Mouse (Mus musculus) intestine, embryonic 16.5 days (tissue): ENCODE measurements at regions not wholly inside any gene's neighbourhood (a gene's known extent, or its start where the extent isn't known, plus 50 kb on each side); places are given as distances from the start of the nearest gene placed in this dataset.

Experiments used
- ATAC-seq: fragments of 200-750 bp; cut with Nextera tagmentation; 2 replicates; pipeline ENCODE4 v1.8.0; 2017; ENCODE audit warnings: moderate TSS enrichment, moderate library complexity
- H3K27ac ChIP-seq: fragments of 300-500 bp; sonication (generic); 2 replicates; pipeline ENCODE4 v1.5.1; 2014; ENCODE audit warnings: mild to moderate bottlenecking, low read length
- H3K27me3 ChIP-seq: fragments of 300-500 bp; sonication (generic); replicated peaks from 2 replicates; pipeline ENCODE4 v1.6.1; 2014; ENCODE audit warnings: low read length, control low read depth, mixed read lengths; ENCODE audit not compliant: control insufficient read depth, insufficient read depth
- H3K36me3 ChIP-seq: fragments of 300-500 bp; sonication (generic); 2 replicates; pipeline ENCODE4 v1.6.1; 2014; ENCODE audit warnings: low read length, control low read depth; ENCODE audit not compliant: control insufficient read depth, insufficient read depth
- H3K4me1 ChIP-seq: fragments of 300-500 bp; sonication (generic); 2 replicates; pipeline ENCODE4 v1.6.1; 2014; ENCODE audit warnings: low read length, control low read depth, mixed read lengths; ENCODE audit not compliant: control insufficient read depth, insufficient read depth
- H3K4me2 ChIP-seq: fragments of 300-500 bp; sonication (generic); 2 replicates; pipeline ENCODE4 v1.6.1; 2014; ENCODE audit warnings: low read depth, low read length, control low read depth
- H3K4me3 ChIP-seq: fragments of 300-500 bp; sonication (generic); 2 replicates; pipeline ENCODE4 v1.5.1; 2014; ENCODE audit warnings: mild to moderate bottlenecking, low read length
- H3K9ac ChIP-seq: fragments of 300-500 bp; sonication (generic); 2 replicates; pipeline ENCODE4 v1.6.1; 2014; ENCODE audit warnings: low read depth, low read length
- H3K9me3 ChIP-seq: fragments of 300-500 bp; sonication (generic); 2 replicates; pipeline ENCODE4 v1.6.1; 2016; ENCODE audit warnings: low read length, control low read depth; ENCODE audit not compliant: control insufficient read depth
- WGBS: fragments of 180-500 bp; shearing (Covaris S2); extraction: QIAGEN DNeasy Blood & Tissue Kit; methylation state at CpG from one replicate; pipeline ENCODE4 v1.1.7; 2014; 5-methylcytosine and 5-hydroxymethylcytosine counted together

DNA sequence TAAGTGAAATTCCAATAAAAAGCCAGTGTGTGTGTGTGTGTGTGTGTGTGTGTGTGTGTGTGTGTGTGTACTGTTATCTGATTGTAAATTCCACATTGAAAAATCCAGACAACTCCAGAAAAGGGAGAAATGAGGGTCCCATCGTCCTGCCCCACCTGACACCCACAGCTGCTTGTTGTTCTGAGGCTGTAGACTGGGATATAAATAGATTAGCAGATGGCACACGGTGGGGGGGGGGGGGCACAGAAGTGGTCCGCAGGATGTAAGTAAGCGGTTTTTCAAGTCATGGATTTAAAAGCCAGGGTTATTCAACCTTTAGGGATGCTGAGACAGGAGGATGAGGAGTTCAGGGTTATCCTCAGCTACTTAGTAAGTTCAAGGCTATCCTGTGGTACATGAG lies 138.7 kb downstream of the Cdc5l start:
- WGBS = 56% methylated on average over 4 of the region's 4 CpGs
- ATAC-seq = no peak

DNA sequence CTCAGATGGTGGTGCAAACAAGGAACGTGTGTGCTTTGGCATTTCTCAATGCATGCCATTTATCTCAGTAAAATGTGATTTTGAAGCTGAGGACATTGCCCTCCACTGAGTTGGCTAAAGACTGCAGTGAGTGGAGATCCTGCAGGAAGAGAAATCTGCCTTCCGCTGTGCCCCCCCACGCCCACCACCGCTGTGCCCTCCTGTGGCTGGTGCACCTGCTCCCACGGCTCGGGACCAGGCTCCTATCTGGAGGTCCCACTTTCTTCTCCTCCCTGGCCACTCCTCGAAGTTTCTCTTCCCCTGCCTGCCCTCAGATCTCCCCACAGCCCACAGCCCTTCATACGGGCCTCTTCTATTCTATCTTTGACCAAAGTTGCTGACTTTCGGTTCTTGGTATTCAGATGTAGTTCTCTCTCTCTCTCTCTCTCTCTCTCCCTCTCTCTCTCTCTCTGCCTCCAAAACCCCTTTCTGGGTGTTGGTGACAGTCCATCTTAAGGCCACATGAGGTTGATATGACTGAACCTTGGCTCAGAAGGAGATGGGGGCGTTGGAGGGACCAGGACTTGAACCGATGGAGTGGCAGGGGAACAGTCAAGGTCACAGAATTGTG lies 139.2 kb downstream of the Cdc5l start:
- WGBS = 90% methylated on average over 10 of the region's 11 CpGs
- ATAC-seq = no peak
- Histone ChIP-seq H3K27me3 (no peaks in the 10 kb centered on the region), H3K36me3 (no peaks in the 10 kb centered on the region), H3K27ac (no peak overlapping the region), H3K4me1 (no peaks in the 10 kb centered on the region; the same call in 1 of the 2 replicates), H3K4me3 (no peak overlapping the region), H3K9me3 (no peaks in the 10 kb centered on the region), H3K4me2 (no peak overlapping the region), H3K9ac (no peak overlapping the region)

More for the DNA sequence above, 138.7 kb downstream of the Cdc5l start:
- H3K27ac ChIP-seq = no peak overlapping the region
- H3K36me3 ChIP-seq = no peaks in the 10 kb centered on the region
- no peaks in the 10 kb centered on the region; the same call in 1 of the 2 replicates for H3K4me1 ChIP-seq
- no peaks in the 10 kb centered on the region for H3K9me3 ChIP-seq
- no peak overlapping the region for H3K4me3 ChIP-seq
- no peak overlapping the region for H3K4me2 ChIP-seq
- no peak overlapping the region for H3K9ac ChIP-seq
- H3K27me3 ChIP-seq = no peaks in the 10 kb centered on the region

GRCm38 (mm10) chr17:45292883-45293282 lies 140.7 kb downstream of the Cdc5l start:
- no peak overlapping the region for H3K4me3 ChIP-seq
- no peaks in the 10 kb centered on the region for H3K27me3 ChIP-seq
- H3K9me3 ChIP-seq = no peaks in the 10 kb centered on the region
- H3K9ac ChIP-seq = no peak overlapping the region
- H3K36me3 ChIP-seq = no peaks in the 10 kb centered on the region
- ATAC-seq = no peak
- H3K4me1 ChIP-seq = no peaks in the 10 kb centered on the region
- H3K27ac ChIP-seq = no peak overlapping the region
- no peak overlapping the region for H3K4me2 ChIP-seq
- WGBS = 77% methylated on average over 7 of the region's 7 CpGs

DNA sequence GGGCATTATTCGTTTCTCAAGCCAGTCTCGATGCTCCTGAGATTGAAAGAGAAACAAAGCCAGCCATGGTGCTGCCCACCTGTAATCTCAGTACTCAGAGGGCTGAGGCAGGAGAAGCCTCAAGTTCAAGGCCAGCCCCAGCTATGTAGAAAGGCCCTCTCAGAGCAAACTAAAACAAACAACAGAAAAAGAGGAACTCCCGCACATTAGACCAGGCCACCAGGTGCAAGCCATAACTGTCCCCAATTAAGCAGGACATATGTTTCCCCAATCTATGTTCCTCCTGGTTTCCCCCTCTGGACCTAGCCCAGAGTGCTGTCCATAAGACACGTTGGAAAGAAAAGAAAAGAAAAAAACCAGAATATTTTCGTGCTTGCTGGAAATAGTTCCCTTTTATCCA lies 142.5 kb downstream of the Cdc5l start:
- no peaks in the 10 kb centered on the region for H3K27me3 ChIP-seq

DNA sequence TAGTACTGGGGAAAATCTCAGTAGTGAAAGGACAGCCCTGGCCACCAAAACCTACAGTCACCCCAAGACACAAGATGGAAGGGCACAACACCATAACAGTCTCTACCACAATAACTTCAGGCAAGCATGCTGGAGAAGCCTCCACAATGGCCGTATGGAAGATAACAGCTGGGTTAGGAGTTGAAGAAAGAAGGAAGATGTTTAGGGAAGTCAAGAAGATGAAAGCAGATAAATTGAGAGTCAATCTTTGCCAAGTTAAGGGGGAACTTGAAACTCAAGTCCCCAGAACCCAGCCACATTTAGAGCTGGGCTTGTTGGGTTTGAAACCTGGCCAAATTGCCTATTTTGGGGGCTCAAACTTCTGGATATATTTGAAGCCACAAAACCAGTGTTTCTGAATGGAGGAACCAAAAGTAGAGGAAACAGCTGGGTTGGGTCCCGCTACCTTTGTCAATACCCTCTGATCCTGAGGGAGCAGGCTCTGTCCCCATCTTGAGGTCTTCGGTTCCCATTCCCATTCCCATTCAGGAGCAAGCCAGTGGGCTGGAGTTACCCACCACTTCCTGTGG lies 147.8 kb downstream of the Cdc5l start:
- Histone ChIP-seq H3K27me3 (no peaks in the 10 kb centered on the region), H3K4me2 (no peak overlapping the region), H3K4me3 (no peak overlapping the region), H3K9me3 (no peaks in the 10 kb centered on the region), H3K36me3 (no peaks in the 10 kb centered on the region), H3K27ac (no peak overlapping the region), H3K4me1 (no peaks in the 10 kb centered on the region), H3K9ac (no peak overlapping the region)
- ATAC-seq = no peak
- WGBS = 89% methylated on average over 3 of the region's 3 CpGs

More for the DNA sequence above, 142.5 kb downstream of the Cdc5l start:
- H3K4me3 ChIP-seq = no peak overlapping the region
- no peak overlapping the region for H3K27ac ChIP-seq
- WGBS = 80% methylated on average over 5 of the region's 5 CpGs
- no peaks in the 10 kb centered on the region for H3K36me3 ChIP-seq
- no peaks in the 10 kb centered on the region for H3K9me3 ChIP-seq
- H3K9ac ChIP-seq = no peak overlapping the region
- no peaks in the 10 kb centered on the region for H3K4me1 ChIP-seq
- no peak for ATAC-seq
- no peak overlapping the region for H3K4me2 ChIP-seq

DNA sequence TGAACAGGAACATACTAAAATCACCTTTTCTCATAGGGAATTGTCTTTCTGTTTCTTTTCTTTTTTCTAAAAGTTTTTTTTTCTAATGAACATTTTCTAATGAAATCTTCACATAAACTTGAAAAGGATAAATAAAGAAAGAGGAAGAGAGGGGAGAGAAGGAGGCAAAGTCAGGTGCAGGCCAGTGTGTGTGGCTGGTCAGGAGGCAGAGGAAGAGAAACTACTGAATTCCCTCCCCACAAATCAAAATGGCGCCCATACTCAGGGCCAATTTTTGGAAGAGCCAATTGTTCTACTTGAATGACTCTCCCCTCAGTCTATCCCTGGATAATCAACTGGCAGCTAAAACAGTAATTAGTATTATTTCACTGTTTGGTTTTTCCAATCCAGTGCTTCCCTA lies 152.0 kb downstream of the Cdc5l start:
- Histone ChIP-seq H3K27ac (no peak overlapping the region), H3K9me3 (no peaks in the 10 kb centered on the region), H3K36me3 (no peaks in the 10 kb centered on the region), H3K4me3 (no peak overlapping the region), H3K4me1 (no peaks in the 10 kb centered on the region), H3K27me3 (no peaks in the 10 kb centered on the region), H3K4me2 (no peak overlapping the region), H3K9ac (no peak overlapping the region)
- 88% methylated on average over 1 of the region's 1 CpGs for WGBS
- no peak for ATAC-seq

DNA sequence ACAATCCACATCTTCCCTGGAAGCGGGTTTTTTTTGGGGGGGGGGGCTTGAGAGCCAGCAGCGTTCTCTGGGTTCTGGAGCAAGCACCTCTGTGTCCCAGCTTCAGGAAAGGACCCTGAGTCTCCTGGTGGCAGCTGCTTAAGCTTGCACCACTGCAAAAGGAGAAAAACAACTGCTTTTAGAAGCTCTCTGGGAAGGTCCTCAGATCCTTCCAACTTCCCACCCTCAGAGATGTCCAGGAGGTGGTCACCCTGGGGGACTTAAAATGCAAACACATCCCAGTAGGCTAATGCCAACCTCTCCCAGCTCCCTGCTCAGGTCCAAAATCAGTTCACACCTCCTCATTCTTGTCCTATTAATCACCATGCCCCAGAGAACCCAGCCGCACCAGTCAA lies 153.7 kb downstream of the Cdc5l start:
- Histone ChIP-seq H3K4me2 (no peak overlapping the region; the same call in 1 of the 2 replicates), H3K4me3 (no peak overlapping the region), H3K9ac (no peak overlapping the region), H3K4me1 (no peaks in the 10 kb centered on the region), H3K9me3 (no peaks in the 10 kb centered on the region), H3K36me3 (no peaks in the 10 kb centered on the region), H3K27ac (no peak overlapping the region), H3K27me3 (no peaks in the 10 kb centered on the region)
- 25% methylated on average over 3 of the region's 3 CpGs for WGBS
- no peak for ATAC-seq

- Histone ChIP-seq H3K4me2 (peak overlapping the region; percentile 10; the same call in 1 of the 2 replicates), H3K27me3 (no peaks in the 10 kb centered on the region), H3K27ac (no peak overlapping the region), H3K4me3 (no peak overlapping the region), H3K4me1 (no peaks in the 10 kb centered on the region), H3K9me3 (no peaks in the 10 kb centered on the region), H3K36me3 (no peaks in the 10 kb centered on the region), H3K9ac (no peak overlapping the region)
- WGBS = 24% methylated on average over 13 of the region's 13 CpGs
- ATAC-seq = no peak
Observed at GRCm38 (mm10) chr17:45279075-45279810, 154.3 kb downstream of the Cdc5l start.

DNA sequence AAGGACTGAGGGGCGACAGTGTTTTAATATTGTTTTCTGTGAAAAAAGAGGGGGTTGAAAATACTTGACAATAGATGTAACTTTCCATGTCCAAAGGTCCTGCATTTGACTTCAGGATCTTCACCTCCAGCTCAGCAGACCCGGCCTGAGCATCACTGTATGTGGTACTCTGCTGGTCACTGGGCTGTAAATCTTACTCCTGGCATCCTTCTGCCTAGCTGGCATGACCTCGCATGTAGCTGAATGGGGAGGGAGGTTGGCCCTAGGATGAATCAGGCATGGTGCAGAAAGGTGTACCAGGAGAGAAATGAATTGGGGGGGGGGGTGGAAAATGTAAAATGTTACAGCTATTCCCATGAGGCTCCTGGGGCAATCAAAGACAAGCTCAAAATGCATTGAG lies 156.0 kb downstream of the Cdc5l start:
- Histone ChIP-seq H3K4me3 (no peak overlapping the region), H3K4me1 (no peaks in the 10 kb centered on the region), H3K27me3 (no peaks in the 10 kb centered on the region), H3K9me3 (no peaks in the 10 kb centered on the region), H3K9ac (no peak overlapping the region), H3K36me3 (no peaks in the 10 kb centered on the region), H3K27ac (no peak overlapping the region), H3K4me2 (no peak overlapping the region)
- WGBS = 74% methylated on average over 3 of the region's 3 CpGs
- no peak for ATAC-seq
